ENCODE assay signal across 8 mouse cellular contexts in the genomic region with DNA sequence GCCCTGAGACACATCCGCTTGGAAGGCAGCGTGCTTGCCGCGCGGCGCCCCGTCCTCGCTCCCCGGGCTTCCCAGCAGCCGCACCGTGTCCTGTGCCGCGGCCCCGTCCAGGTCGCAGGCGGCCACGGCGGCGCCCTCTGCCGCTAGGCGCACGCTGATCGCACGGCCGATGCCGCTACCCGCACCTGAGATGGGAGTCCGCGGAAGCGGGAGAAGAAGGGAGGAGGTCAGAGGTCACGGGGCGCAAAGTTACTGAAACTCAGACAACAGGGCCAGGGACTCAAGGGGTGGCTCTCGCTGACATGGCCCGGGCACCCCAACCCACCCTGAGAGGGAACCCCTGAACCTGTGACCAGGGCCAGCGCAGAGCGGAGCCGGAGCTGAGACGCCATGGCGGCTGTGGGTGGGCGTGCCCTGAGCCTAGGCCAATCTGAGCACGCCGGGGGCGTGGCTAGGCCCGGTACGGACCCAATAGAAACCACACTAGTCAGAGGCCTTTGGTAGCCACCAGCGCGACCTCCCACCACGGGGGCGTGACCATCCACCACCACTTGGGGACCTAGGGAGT. TPM values are rescaled to one million over a fixed set of nuclear protein-coding genes. Genes with fewer than 3 reads are reported as not detected.
DNase-seq lines count a peak whose midpoint lies in the region; ATAC-seq and TF ChIP-seq lines count a peak whose summit lies in the region.

A gene (minus strand): TSS at position 405 of the 568 bp plus-strand sequence.

- TF ChIP-seq CTCF in cortical plate, adult 2 months (IDR thresholded peaks at IDR 0.05; ENCODE audit: extremely low read depth, insufficient read depth, low read length): no peak

- peak; percentile 41 for ATAC-seq in activated CD4-positive, CD25-positive, alpha-beta regulatory T cell, adult 4 months
- peak; percentile 55 for ATAC-seq in megakaryocyte progenitor cell, adult 5-6 weeks (replicated peaks; ENCODE audit: poor library complexity)

- H3K27ac ChIP-seq in cortical plate, adult 2 months (ENCODE audit: insufficient read depth, low read length): peak within 1 kb of the TSS; percentile 52; the same call in 1 of the 2 replicates

- H3K4me1 ChIP-seq in cortical plate, adult 2 months (ENCODE audit: control insufficient read depth, insufficient read depth, low read length): peaks cover 13% of the 10 kb centered on the region

- H3K4me3 ChIP-seq in cortical plate, adult 2 months (ENCODE audit: insufficient read depth, low read length): peak within 1 kb of the TSS; percentile 78

- DNase-seq in gastrocnemius, adult 8-10 months (ENCODE audit: low spot score in 2 of 2): peak; percentile 92 to 93
- peak; percentile 80 for DNase-seq in hindlimb bud, embryonic 11.5 days (ENCODE audit: extremely low spot score, low read depth, low spot score)
- DNase-seq in left cerebral cortex, adult 8-10 months (ENCODE audit: low spot score in 2 of 2): peak; percentile 85 to 95
- DNase-seq in right cerebral cortex, postnatal 25 days: peak; percentile 90
- peak; percentile 89 to 90 for DNase-seq in urinary bladder, postnatal 4 days (ENCODE audit: low spot score in 2 of 2)

- 0 out of 2 replicates have a peak, but pooled peaks have one; percentile 59 for TF ChIP-seq POLR2A in cortical plate, adult 2 months (IDR thresholded peaks at IDR 0.05; ENCODE audit: extremely low read depth, insufficient read depth, low read length)

RNA-seq across cellular contexts. Expression of the gene that starts here (rescaled TPM):
- polyA plus RNA-seq in activated CD4-positive, CD25-positive, alpha-beta regulatory T cell, adult 4 months (2017; shearing (Covaris generic)): 10 to 100 TPM; 29.3 to 35.2 TPM
- polyA plus RNA-seq in cortical plate, adult 2 months (2012; rRNA removed): 59.6 and 61.7 TPM in 2 replicates
- 10 to 100 TPM; 83.6 to 90.2 (median 84.9) TPM for total RNA-seq in gastrocnemius, adult 8-10 months (2022)
- 10 to 100 TPM; 45.6 to 50.2 (median 46.4) TPM for total RNA-seq in left cerebral cortex, adult 8-10 months (2022)
- 61.7 and 65.6 TPM in 2 replicates for total RNA-seq in megakaryocyte progenitor cell, adult 5-6 weeks (2015)
- total RNA-seq in megakaryocyte progenitor cell, adult 5-6 weeks (2017): 36.6 and 46.5 TPM in 2 replicates

Comparison
In these comparisons a context has a peak if more than half of its experiments do, and no peak if none do; other contexts are left out.
1. Peak in every context shown above with its lines: DNase-seq, ATAC-seq, H3K4me3 ChIP-seq and H3K27ac ChIP-seq.